Mouse (Mus musculus) Patski (cell line): ENCODE results near the gene Setd5. TPM values are rescaled to one million over a fixed set of nuclear protein-coding genes. Genes with fewer than 3 reads are reported as not detected.

Experiments
- ATAC-seq: fragments of 100-300 bp; one replicate; pipeline ENCODE4 v1.8.0; 2021
- CTCF ChIA-PET: fragments of 350-600 bp; sonication (Branson Sonifier 250); formaldehyde crosslinking; loops from one replicate; lab custom pipeline; 2022; ENCODE audit warnings: inconsistent platforms; lab: Charles Lee
- POLR2A ChIA-PET: fragments of 350-600 bp; sonication (Branson Sonifier 250); formaldehyde crosslinking; loops from one replicate; lab custom pipeline; 2022; ENCODE audit warnings: antibody characterized with exemption, inconsistent platforms; lab: Charles Lee
- DNase-seq: peaks from one replicate; pipeline ENCODE4 v3.0.0-alpha.2; 2011; ENCODE audit warnings: low read depth, low spot score
- H3K27me3 ChIP-seq: fragments of 371-371 bp; one replicate; pipeline ENCODE4 v1.5.1; 2021
- CTCF ChIP-seq: fragments of 100-300 bp; IDR thresholded peaks from one replicate; pipeline ENCODE4 v1.5.1; 2021
- in situ Hi-C: fragments of 300-500 bp; cut with MboI; formaldehyde crosslinking; loops from 3 replicates; pipeline ENCODE4 v1.11.1; 2018; ENCODE audit warnings: low pct_unique_long_range_greater_than_20kb, mixed read lengths
- polyA plus RNA-seq: library from polyadenylated mRNA; unstranded; gene quantifications from one replicate; pipeline ENCODE4 v1.2.3, GENCODE M21; 2021

Setd5 gene
- polyA plus RNA-seq, 1 experiment from 2014 or later = 60.3 TPM

DNA sequence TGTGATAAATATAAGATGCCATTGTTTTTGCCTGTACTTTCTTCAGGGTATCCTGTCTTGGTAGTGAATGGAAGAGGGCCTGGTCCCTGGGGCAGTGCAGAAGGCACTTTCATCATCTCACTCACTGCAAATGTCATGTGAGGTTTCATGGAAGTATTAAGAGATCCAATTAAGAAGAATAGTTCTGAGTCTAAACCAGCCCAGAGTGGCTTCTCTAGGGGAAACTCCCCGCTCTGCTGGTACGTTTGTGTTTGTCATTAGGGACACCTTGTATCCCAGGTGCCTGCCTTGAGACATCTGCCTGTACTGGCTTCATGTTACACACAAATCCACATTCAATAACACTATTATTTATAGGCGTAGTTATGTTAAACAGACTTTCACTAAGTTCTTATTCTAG lies 32.2 kb downstream of the Setd5 start:
- no peaks in the 10 kb centered on the region for H3K27me3 ChIP-seq
- CTCF ChIA-PET = no interaction called here
- in situ Hi-C loops = no loop called here
- DNase-seq (no peak), ATAC-seq (no peak)
- no peak for TF ChIP-seq CTCF
- POLR2A ChIA-PET = no interaction called here

- H3K27me3 ChIP-seq = no peaks in the 10 kb centered on the region
- no peak for TF ChIP-seq CTCF
- DNase-seq (no peak), ATAC-seq (no peak)
- CTCF ChIA-PET = no interaction called here
- POLR2A ChIA-PET = no interaction called here
- in situ Hi-C loops = no loop called here
These were observed 32.8 kb downstream of the Setd5 start for GRCm38 (mm10) chr6:113109956-113110355.

- no peaks in the 10 kb centered on the region for H3K27me3 ChIP-seq
- ChIA-PET CTCF (interaction anchor here (0.7 to 1.4 kb wide), 2 partner anchors 11 to 20 kb away, joined by 3 to 5 read pairs; no protein-coding TSS in a partner anchor), POLR2A (no interaction called here)
- ATAC-seq (no peak), DNase-seq (no peak)
- TF ChIP-seq CTCF = no peak
- in situ Hi-C loops = no loop called here
These were observed 43.6 kb downstream of the Setd5 start for GRCm38 (mm10) chr6:113120806-113121205.

- no peak for TF ChIP-seq CTCF
- CTCF ChIA-PET = interaction anchor here (1.0 to 1.8 kb wide), 3 partner anchors 14 to 96 kb away, joined by 3 to 6 read pairs (median 3); no protein-coding TSS in a partner anchor
- ATAC-seq (peak; percentile 94), DNase-seq (peak; percentile 64)
- POLR2A ChIA-PET = no interaction called here
- no peaks in the 10 kb centered on the region for H3K27me3 ChIP-seq
- in situ Hi-C loops = no loop called here
These were observed 56.2 kb downstream of the Setd5 start for GRCm38 (mm10) chr6:113133360-113133759.

GRCm38 (mm10) chr6:113141389-113142094 lies 64.4 kb downstream of the Setd5 start:
- CTCF ChIA-PET = interaction anchor here (0.9 to 2.9 kb wide), 7 partner anchors 14 to 105 kb away, joined by 3 to 10 read pairs (median 3); no protein-coding TSS in a partner anchor
- POLR2A ChIA-PET = interaction anchor here (1.2 to 2.1 kb wide), 2 partner anchors 28 to 62 kb away, joined by 3 to 5 read pairs; no protein-coding TSS in a partner anchor
- no peak for DNase-seq
- TF ChIP-seq CTCF = no peak
- in situ Hi-C loops = no loop called here
- no peak for ATAC-seq
- no peaks in the 10 kb centered on the region for H3K27me3 ChIP-seq

- no peak for TF ChIP-seq CTCF
These were observed 67.6 kb downstream of the Setd5 start for GRCm38 (mm10) chr6:113144764-113145163.

DNA sequence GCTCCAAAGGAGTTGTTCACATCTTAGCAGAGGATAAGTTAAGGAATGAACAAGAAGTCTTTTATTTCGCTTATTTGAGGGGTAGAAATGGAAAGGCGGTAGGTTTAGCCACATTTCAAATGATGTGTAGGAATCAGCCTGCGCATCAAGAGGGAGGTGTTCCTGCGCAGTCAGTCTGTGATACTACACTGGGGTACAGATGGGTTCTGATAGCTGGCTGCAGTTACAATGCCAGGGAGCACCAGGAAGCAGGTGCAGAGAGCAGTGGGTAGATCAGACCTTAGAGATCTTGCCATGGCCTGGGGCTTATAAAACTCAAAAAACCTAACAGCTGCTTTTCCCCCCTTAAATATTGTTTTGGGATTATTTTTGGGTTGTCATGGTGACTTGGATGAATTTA lies 68.1 kb downstream of the Setd5 start:
- ATAC-seq = no peak

More at GRCm38 (mm10) chr6:113144764-113145163, 67.6 kb downstream of the Setd5 start:
- DNase-seq = no peak
- no peak for ATAC-seq
- no peaks in the 10 kb centered on the region for H3K27me3 ChIP-seq
- POLR2A ChIA-PET = interaction anchor here (1.0 kb wide), 1 partner anchor 22 kb away, joined by 3 read pairs; no protein-coding TSS in a partner anchor
- in situ Hi-C loops = no loop called here
- CTCF ChIA-PET = interaction anchor here (0.9 to 2.7 kb wide), 4 partner anchors 11 to 20 kb away, joined by 3 to 14 read pairs (median 4); no protein-coding TSS in a partner anchor

DNA sequence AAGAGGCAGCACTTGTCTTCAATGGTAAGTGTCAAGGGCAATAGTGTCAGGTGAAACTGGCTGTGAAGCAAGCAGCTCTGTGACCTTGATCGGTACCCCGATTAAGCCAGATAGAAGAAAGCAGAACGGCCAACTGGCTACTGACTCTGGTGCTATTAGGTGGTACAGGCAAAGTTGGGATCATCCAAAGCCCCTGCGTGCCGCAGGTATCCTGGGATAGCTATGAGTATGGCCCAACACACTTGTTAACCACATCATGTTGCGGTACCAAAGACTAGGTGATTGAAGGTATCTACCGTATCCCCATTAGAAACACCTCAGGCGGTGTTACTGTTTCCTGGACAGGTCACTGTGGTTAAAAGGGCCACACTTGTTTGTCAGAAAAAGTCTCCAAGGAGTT lies 76.9 kb downstream of the Setd5 start:
- no peaks in the 10 kb centered on the region for H3K27me3 ChIP-seq
- DNase-seq (no peak), ATAC-seq (no peak)
- ChIA-PET POLR2A (no interaction called here), CTCF (interaction anchor here (2.5 to 3.0 kb wide), 2 partner anchors 9 to 12 kb away, joined by 10 to 14 read pairs; no protein-coding TSS in a partner anchor)
- no peak for TF ChIP-seq CTCF
- in situ Hi-C loops = no loop called here

More for the DNA sequence above, 68.1 kb downstream of the Setd5 start:
- DNase-seq = no peak
- TF ChIP-seq CTCF = no peak
- H3K27me3 ChIP-seq = no peaks in the 10 kb centered on the region
- in situ Hi-C loops = no loop called here
- CTCF ChIA-PET = interaction anchor here (0.9 to 2.7 kb wide), 4 partner anchors 10 to 63 kb away, joined by 3 to 14 read pairs (median 4); no protein-coding TSS in a partner anchor
- POLR2A ChIA-PET = no interaction called here

GRCm38 (mm10) chr6:113154886-113155285 lies 77.7 kb downstream of the Setd5 start:
- no peak for TF ChIP-seq CTCF
- CTCF ChIA-PET = interaction anchor here (1.0 to 3.0 kb wide), 4 partner anchors 10 to 95 kb away, joined by 3 to 14 read pairs (median 6); no protein-coding TSS in a partner anchor
- POLR2A ChIA-PET = interaction anchor here (1.1 kb wide), 1 partner anchor 11 kb away, joined by 3 read pairs; no protein-coding TSS in a partner anchor
- DNase-seq = no peak
- no peaks in the 10 kb centered on the region for H3K27me3 ChIP-seq
- in situ Hi-C loops = no loop called here
- no peak for ATAC-seq

DNA sequence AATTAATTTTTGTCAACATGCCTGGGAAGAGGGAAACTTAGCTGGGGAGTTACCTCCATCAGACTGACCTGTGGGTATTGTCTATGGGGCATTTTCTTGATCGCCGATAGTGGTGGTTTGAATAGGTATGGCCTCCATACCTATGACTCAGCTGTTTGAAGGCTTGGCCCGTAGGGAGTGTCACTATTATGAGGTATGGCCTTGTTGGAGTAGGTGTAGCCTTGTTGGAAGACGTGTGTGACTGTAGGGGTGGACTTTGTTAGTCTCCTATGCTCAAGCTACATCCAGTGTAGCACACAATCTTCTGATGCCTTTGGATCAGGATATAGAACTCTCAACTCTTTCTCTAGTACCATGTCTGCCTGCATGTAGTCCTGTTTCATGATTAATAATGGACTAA lies 78.9 kb downstream of the Setd5 start:
- no peak for TF ChIP-seq CTCF
- DNase-seq (no peak), ATAC-seq (no peak)
- no peaks in the 10 kb centered on the region for H3K27me3 ChIP-seq
- ChIA-PET POLR2A (interaction anchor here (1.1 kb wide), 1 partner anchor 10 kb away, joined by 3 read pairs; no protein-coding TSS in a partner anchor), CTCF (interaction anchor here (0.9 to 3.0 kb wide), 5 partner anchors 11 to 96 kb away, joined by 3 to 14 read pairs (median 4); no protein-coding TSS in a partner anchor)
- in situ Hi-C loops = no loop called here

GRCm38 (mm10) chr6:113160106-113160505 lies 82.9 kb downstream of the Setd5 start:
- in situ Hi-C loops = no loop called here

More at GRCm38 (mm10) chr6:113160106-113160505, 82.9 kb downstream of the Setd5 start:
- CTCF ChIA-PET = no interaction called here
- no peak for DNase-seq
- POLR2A ChIA-PET = no interaction called here
- no peak for ATAC-seq
- H3K27me3 ChIP-seq = no peaks in the 10 kb centered on the region
- TF ChIP-seq CTCF = no peak
